Mouse (Mus musculus) heart, postnatal 0 days (tissue): ENCODE results near the gene Gm21970. TPM values are rescaled to one million over a fixed set of nuclear protein-coding genes. Genes with fewer than 3 reads are reported as not detected.
A peak's percentile ranks its signal among the peaks of the same experiment; 100 is the strongest.

Experiments used
- ATAC-seq: fragments of 200-750 bp; cut with Nextera tagmentation; 2 replicates; pipeline ENCODE4 v1.8.0; 2017; ENCODE audit warnings: low read depth, moderate number of reproducible peaks, moderate library complexity; ENCODE audit not compliant: insufficient read depth
- DNase-seq: peaks from one replicate; pipeline ENCODE4 v3.0.0-alpha.2; 2016; ENCODE audit warnings: low spot score
- H3K27ac ChIP-seq: fragments of 300-500 bp; sonication (generic); 2 replicates; pipeline ENCODE4 v1.5.1; 2014; ENCODE audit warnings: low read depth, mild to moderate bottlenecking
- H3K27me3 ChIP-seq: fragments of 300-500 bp; sonication (generic); 2 replicates; pipeline ENCODE4 v1.6.1; 2014; ENCODE audit warnings: low read length, mixed read lengths; ENCODE audit not compliant: control insufficient read depth, insufficient read depth
- H3K36me3 ChIP-seq: fragments of 300-500 bp; sonication (generic); replicated peaks from 2 replicates; pipeline ENCODE4 v1.6.1; 2014; ENCODE audit warnings: low read length, mixed read lengths; ENCODE audit not compliant: control insufficient read depth, insufficient read depth
- H3K4me1 ChIP-seq: fragments of 300-500 bp; sonication (generic); 2 replicates; pipeline ENCODE4 v1.6.1; 2014; ENCODE audit warnings: antibody characterized with exemption; ENCODE audit not compliant: control insufficient read depth, insufficient read depth
- H3K4me2 ChIP-seq: fragments of 300-500 bp; sonication (generic); 2 replicates; pipeline ENCODE4 v1.6.1; 2014; ENCODE audit warnings: low read depth, mild to moderate bottlenecking, low read length, moderate library complexity
- H3K4me3 ChIP-seq: fragments of 300-500 bp; sonication (generic); 2 replicates; pipeline ENCODE4 v1.5.1; 2014; ENCODE audit warnings: low read depth, low read length
- H3K9ac ChIP-seq: fragments of 300-500 bp; sonication (generic); replicated peaks from 2 replicates; pipeline ENCODE4 v1.6.1; 2014; ENCODE audit warnings: low read depth, low read length, mixed read lengths
- H3K9me3 ChIP-seq: fragments of 300-500 bp; sonication (generic); replicated peaks from 2 replicates; pipeline ENCODE4 v1.6.1; 2016; ENCODE audit warnings: low read length; ENCODE audit not compliant: control insufficient read depth
- CTCF ChIP-seq: IDR thresholded peaks from 2 replicates; pipeline ENCODE4 v1.5.1; 2016; ENCODE audit warnings: antibody characterized with exemption, control low read depth, low read depth
- EP300 ChIP-seq: IDR thresholded peaks from 2 replicates; pipeline ENCODE4 v1.6.1; 2016; ENCODE audit warnings: antibody characterized with exemption, low read depth
- whole genome bisulfite sequencing: fragments of 180-500 bp; shearing (Covaris S2); extraction: QIAGEN DNeasy Blood & Tissue Kit; methylation state at CpG from one replicate; pipeline ENCODE4 v1.1.7; 2014; 5-methylcytosine and 5-hydroxymethylcytosine counted together
- polyA plus RNA-seq: library from polyadenylated mRNA; unstranded; fragments of >200 nt; fragmentation: Nextera tagmentation; extraction: Ambion mirVana; gene quantifications from 2 replicates; pipeline ENCODE4 v1.2.1, GENCODE M21; 2015
- total RNA-seq: library from RNA; depleted of rRNA; stranded (reverse); fragments of >200 nt; gene quantifications from 2 replicates; pipeline ENCODE4 v1.2.3, GENCODE M21; 2014; ENCODE audit warnings: low replicate concordance

The Gm21970 gene
- total and polyA plus RNA-seq, 2 experiments from 2014 or later, result not detected

- Histone ChIP-seq H3K27ac (no peak overlapping the region; the same call in 1 of the 2 replicates), H3K27me3 (no peaks in the 10 kb centered on the region), H3K4me3 (no peak overlapping the region), H3K4me1 (peaks cover 8% of the 10 kb centered on the region; the same call in 1 of the 2 replicates), H3K36me3 (peaks cover 67% of the 10 kb centered on the region), H3K9me3 (peaks cover 3% of the 10 kb centered on the region; the same call in 1 of the 2 replicates), H3K9ac (no peak overlapping the region), H3K4me2 (no peak overlapping the region)
- DNase-seq, result no peak
- TF ChIP-seq CTCF, result no peak
- ATAC-seq, result no peak
- WGBS, result 90% methylated on average over 10 of the region's 10 CpGs
Measured at GRCm38 (mm10) chr16:91386419-91387120, 5.0 kb upstream of the Gm21970 start.

GRCm38 (mm10) chr16:91387121-91387486 is 4.4 kb upstream of the Gm21970 start:
- ATAC-seq (no peak), DNase-seq (no peak)
- Histone ChIP-seq H3K4me2 (no peak overlapping the region), H3K9me3 (peaks cover 3% of the 10 kb centered on the region; the same call in 1 of the 2 replicates), H3K27me3 (no peaks in the 10 kb centered on the region), H3K4me3 (no peak overlapping the region), H3K27ac (no peak overlapping the region), H3K9ac (no peak overlapping the region), H3K4me1 (peaks cover 8% of the 10 kb centered on the region; the same call in 1 of the 2 replicates), H3K36me3 (peaks cover 72% of the 10 kb centered on the region)
- WGBS, result 77% methylated on average over 3 of the region's 3 CpGs
- TF ChIP-seq EP300 (no peak), CTCF (no peak)

DNA sequence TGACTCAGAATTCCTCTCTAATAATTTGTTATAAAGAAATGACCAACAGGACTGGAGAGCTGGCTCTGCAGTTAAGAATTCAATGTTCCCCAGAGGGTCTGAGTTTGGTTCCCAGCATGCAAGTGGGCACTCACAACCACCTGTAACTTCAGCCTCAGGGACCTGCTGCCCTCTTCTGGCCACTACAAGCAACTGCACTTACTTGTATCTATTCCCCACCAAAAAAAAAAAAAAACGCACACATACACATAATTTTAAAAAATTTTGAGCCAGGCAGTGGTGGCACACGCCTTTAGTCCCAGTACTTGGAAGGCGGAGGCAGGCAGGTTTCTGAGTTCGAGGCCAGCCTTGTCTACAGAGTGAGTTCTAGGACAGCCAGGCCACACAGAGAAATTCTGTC is 1.4 kb upstream of the Gm21970 start:
- Histone ChIP-seq H3K9ac (no peak overlapping the region), H3K9me3 (peaks cover 3% of the 10 kb centered on the region; the same call in 1 of the 2 replicates), H3K4me1 (peaks cover 16% of the 10 kb centered on the region; the same call in 1 of the 2 replicates), H3K4me2 (no peak overlapping the region), H3K36me3 (peaks cover 83% of the 10 kb centered on the region), H3K27me3 (no peaks in the 10 kb centered on the region), H3K4me3 (no peak overlapping the region), H3K27ac (no peak overlapping the region)
- 92% methylated on average over 4 of the region's 4 CpGs for WGBS
- no peak for TF ChIP-seq EP300
- peak; percentile 38 for TF ChIP-seq CTCF
- DNase-seq (no peak), ATAC-seq (no peak)

GRCm38 (mm10) chr16:91394826-91395410 is 3.4 kb downstream of the Gm21970 start:
- H3K9ac ChIP-seq, result no peak overlapping the region
- no peak overlapping the region for H3K4me3 ChIP-seq
- TF ChIP-seq CTCF (no peak), EP300 (no peak)
- no peak for DNase-seq
- H3K27ac ChIP-seq, result peak overlapping the region; percentile 69
- 24% methylated on average over 4 of the region's 4 CpGs for WGBS
- no peaks in the 10 kb centered on the region for H3K27me3 ChIP-seq
- no peak overlapping the region for H3K4me2 ChIP-seq
- no peaks in the 10 kb centered on the region for H3K9me3 ChIP-seq
- H3K4me1 ChIP-seq, result 0 out of 2 replicates have a peak, but pooled peaks cover 7% of the 10 kb centered on the region
- peak; percentile 81 for ATAC-seq
- peaks cover 67% of the 10 kb centered on the region for H3K36me3 ChIP-seq

DNA sequence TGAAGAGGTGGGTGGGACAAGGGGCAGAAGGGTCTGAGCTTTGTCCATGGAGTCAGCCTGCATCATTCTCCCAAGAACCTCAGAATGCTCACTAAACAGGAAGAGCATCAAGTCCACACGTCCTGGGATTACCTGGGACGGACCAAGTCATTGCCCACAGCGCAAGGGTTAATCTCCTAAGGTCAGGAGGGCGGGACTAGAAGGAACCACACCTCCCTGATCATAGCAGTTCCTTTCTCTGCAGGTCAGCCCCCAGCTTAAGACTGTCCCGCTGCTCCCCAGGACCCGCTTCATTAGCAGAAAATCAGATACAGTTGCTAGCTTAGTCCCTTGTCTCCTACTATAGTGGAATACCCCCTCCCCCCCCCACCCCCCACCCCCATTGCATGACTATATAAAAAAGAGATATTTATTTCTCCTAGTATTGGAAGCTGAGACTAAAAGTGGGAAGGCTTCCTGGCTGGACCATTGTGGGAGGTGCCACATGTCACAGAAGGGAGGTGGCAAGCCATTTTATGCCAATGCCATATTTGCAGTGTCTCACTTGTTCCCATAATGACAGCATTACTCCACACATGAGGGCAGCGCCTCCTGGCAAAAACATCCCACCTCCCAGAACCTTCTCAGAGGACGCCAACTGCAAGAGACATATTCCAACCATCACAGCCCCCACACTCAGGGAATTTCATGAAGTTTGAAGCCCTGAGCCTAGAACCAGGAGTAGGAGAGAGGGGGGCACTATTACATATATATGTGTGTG is 4.3 kb downstream of the Gm21970 start:
- Histone ChIP-seq H3K9me3 (no peaks in the 10 kb centered on the region), H3K4me2 (no peak overlapping the region), H3K4me3 (no peak overlapping the region), H3K9ac (no peak overlapping the region), H3K36me3 (peaks cover 61% of the 10 kb centered on the region), H3K27me3 (no peaks in the 10 kb centered on the region), H3K27ac (no peak overlapping the region), H3K4me1 (0 out of 2 replicates have a peak, but pooled peaks cover 7% of the 10 kb centered on the region)
- WGBS, result 80% methylated on average over 8 of the region's 8 CpGs
- TF ChIP-seq CTCF (no peak), EP300 (no peak)
- DNase-seq (no peak), ATAC-seq (no peak)
